Mouse (Mus musculus) cerebellum, adult 2 months (tissue): ENCODE results near the gene Flt1.

Source experiments
- CTCF ChIP-seq: fragments of 200-500 bp; IDR thresholded peaks from 2 replicates; pipeline ENCODE4 v1.5.1; 2011; ENCODE audit warnings: low read depth, mild to moderate bottlenecking, control low read depth, low read length, moderate library complexity, borderline replicate concordance; ENCODE audit not compliant: insufficient read depth
- POLR2A ChIP-seq: fragments of 200-500 bp; IDR thresholded peaks from 2 replicates; pipeline ENCODE4 v1.6.1; 2011; ENCODE audit warnings: low read length, control low read depth, borderline replicate concordance; ENCODE audit not compliant: insufficient read depth

DNA sequence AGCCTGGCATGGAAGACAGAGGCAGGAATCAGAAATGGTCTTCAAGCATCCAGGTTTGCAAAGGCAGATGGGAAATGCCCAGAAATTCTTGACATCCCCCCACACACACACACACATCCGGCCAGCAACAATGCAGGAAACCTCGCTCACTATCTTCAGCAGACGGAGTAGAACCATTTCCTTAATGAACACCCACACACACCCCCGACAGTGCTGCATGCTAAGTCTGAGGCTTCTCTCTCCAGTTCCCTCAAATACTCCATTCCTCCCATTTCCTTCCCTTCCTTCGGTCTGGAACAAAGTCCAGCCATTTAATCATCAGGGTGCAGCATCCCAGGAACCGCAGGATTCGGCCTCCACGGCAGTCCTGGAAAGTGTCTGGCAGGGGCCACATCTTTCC is 4.4 kb downstream of the Flt1 start:
- TF ChIP-seq CTCF (no peak), POLR2A (no peak)
